Mouse (Mus musculus): ENCODE measurements around the gene Gprc5c.

The Gprc5c gene

DNA sequence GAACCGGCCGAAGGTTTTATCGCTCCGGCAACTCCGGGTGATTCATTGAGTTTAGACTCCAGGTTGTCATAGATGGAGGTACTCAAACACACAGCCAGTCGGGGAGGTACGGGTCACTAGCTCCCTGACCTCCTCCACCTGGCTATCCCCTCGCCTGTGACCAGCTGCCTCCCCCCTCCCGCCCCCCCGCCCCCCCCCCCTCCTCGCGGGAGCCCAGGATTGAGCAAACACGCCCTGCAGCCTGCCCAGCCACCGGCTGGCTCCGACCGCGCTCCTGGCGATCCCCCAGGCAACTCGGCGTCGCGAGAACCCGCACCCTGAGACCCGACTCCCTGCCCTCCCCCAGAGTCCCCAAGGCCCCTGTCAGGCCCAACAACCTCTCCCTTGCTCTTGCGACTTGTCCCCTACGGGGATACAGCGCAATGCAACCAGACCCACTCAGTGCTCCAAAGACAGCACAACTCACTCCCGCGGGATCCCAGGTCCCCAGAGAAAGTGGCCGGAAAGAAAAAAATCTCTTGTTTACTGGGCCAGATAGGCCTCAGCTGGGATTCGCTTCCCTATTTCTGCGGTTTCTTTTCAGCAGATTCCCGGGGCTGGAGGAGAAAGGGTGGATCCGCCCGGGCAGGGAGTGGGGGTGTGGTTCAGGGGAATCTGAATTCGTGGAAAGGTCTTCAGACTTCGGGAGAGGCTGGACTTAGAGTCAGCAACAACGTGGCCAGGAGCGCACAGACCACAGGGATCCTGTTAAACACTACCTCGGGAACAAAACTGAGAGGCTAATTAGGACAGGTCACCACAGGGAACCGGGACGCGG, at the start of gene Gprc5c:
Gprc5c (plus strand) TSS at position 701 of the 817 bp plus-strand sequence.
- peak; percentile 91 for DNase-seq

DNA sequence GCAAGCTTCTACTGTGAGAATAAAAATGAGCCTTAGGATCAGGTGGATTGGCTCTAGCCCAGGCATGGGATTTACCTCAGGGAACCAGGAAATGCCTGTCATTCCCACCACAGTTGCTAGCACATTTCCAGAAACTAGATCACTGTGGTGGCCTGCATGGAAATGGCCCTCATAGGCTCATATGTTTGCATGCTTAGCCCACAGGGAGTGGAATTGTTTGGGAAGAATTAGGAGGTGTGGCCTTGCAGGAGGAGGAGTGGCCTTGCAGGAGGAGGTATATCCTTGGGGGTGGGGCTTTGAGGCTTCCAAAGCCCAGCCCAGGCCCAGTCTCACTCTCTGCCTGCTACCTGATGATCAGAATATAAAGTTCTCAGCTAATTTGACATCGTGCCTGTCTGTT, 49.0 kb upstream of the Gprc5c start:
- DNase-seq: no peak

DNA sequence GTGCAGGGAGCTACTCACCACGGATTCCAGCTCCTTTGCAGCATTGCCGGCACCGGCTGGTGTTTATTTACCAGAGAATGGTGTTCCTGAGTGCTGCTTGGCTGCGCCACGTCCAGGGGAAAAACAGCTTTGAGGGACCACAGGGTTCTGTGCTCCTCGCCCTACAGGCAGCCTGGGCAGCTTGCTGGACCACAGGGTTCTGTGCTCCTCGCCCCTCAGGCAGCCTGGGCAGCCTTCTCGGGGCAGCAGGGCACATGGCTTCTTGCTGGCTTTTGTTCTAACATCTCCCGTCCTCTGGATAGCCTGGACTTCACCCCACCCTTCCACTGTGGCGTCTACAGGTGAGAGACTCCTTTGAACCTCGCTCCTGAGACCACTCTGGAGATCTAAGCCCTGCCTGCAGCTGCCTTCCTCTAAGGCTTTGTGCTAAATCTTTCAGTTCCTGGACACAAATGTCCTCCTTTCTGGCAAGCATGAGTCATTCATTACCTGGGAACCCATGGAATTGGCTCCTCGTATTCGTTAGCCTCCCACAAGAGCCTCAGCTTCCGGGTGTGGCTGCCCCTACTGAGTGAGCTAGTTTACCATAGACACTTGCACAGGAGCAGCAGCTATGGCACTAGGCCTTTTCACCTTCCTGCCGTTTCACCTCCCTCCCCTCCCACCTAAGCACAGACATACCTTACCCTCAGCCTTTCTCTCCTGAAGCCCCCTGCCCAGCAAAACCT, 48.2 kb upstream of the Gprc5c start:
- DNase-seq: no peak

DNA sequence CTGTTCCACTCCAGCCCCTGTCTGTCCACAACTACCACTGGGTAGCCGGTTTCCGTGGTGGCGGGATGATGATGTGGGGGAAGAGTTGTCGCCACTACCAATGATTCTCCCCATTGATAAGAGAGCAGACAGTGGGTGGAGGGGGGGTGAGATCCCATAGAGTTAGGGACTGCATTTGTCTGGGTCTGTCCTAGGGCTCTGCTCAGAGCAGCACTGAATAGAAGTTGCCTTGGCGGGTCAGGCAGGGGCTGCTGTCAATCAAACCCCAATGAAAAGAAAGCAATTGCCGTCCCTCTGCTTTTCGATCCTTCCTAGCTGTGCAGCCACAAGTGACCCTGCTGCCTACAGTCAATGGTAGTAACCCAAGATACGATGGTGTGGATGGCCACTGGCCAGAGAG, 47.0 kb upstream of the Gprc5c start:
- no peak for DNase-seq

DNA sequence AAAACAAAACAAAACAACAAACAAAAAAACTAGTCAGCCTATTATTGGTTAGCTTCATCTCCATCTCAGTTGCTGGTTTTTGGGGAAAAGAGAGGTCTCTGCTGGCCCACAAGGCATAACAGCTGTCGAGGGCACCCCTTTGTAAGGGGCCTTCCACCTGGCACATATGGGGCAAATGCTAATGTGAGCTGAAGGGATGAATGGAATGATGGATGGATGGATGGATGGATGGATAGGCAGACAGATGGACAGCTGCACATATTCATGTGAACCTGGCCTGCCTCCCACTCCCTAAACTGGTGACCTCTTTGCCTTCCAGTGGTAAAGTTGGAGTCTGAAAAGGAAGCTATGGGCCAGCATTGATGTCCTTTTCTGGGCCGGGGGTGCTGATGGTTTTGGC, 43.9 kb upstream of the Gprc5c start:
- no peak for DNase-seq

DNA sequence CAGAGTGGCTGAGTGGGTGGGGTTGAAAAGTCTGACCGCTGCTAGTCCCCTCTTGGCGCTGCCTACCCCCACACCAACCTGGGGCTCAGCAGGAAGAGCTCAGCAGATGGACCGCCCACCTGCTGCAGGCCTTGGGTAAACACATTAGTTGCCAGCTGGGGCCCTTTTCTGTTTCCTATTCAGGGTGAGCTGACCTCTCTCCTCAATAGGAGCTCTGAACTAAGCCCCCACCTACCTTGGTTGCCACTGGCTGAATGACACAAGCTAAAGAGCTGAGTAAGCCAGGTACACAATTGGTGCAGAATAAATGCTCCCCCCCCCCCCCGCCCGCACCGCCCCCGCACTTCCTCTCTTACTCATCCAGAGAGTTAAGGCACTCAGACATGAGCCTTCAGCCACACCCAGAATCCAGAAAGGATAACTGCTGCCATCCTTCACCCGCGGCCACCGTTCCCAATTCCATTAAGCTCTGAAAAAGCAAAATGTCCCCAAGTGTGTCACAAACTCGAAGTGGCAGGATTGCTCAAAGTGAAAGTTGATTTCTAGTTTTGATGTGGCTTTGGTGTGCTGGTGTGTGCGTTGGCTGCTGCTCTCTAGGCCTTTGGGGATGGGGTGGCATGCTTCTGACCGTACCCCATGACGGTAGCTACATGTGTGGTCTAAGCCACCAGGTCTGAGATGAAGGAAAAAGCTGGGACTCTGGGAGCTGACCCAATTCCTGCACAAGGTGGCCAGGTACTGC, 43.1 kb upstream of the Gprc5c start:
- no peak for DNase-seq

DNA sequence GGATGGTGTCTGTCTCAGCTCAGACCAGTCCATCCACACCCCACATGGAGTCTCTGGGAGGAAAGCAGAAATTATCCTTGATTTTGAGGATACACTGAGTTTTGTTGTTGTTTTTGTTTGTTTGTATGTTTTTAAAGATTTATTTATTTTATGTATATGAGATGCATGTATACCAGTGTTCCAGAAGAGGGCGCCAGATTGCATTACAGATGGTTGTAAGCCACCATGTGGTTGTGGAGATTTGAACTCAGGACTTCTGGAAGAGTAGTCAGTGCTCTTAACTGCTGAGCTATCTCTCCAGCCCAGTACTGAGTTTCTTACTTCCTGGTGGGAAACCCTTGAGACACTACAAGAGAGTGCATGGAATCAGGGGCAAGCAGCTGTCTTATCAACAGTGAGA, 41.6 kb upstream of the Gprc5c start:
- no peak for DNase-seq

DNA sequence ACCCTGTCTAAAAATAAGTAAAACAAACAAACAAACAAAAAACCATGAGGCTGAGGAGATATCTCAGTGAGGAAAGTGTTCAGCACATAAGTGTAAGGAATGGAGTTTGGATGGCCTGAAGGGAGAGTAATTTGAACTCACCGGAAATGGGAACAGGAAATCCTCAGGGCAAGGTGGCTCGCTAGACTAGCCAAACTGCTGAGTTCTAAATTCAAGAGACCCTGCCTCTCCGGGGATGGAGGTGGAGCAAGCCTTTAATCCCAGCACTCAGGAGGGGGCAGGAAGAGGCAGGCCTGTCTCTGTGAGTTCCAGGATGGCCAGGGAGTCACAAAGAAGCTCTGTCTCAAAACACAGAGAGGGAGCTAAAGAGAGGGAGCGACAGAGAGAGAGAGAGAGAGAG, 40.6 kb upstream of the Gprc5c start:
- no peak for DNase-seq

DNA sequence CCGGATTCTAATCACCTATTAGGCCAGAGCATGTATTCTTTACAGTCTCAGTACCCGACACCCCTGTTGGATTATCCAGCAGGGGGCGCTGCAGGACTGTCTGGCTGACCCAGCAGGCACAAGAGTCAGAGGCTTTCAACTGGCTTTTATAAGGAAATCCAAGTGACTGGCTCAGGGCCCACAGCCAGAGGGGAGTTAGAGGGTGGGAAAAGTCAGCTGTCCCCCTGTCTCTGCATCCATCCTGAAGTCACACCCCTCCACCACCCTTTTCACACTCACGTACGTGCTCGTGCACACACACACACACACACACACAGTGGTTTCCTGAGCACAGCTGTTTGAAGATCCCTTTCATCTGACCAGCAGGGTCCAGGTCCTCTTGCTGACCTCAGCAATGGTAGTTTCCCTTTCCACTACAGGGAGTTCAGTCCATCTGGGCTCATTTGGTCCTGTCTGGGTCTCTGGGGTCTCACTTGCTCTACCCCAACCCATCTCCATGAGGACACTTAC, 38.2 kb upstream of the Gprc5c start:
- peak; percentile 93 for DNase-seq

DNA sequence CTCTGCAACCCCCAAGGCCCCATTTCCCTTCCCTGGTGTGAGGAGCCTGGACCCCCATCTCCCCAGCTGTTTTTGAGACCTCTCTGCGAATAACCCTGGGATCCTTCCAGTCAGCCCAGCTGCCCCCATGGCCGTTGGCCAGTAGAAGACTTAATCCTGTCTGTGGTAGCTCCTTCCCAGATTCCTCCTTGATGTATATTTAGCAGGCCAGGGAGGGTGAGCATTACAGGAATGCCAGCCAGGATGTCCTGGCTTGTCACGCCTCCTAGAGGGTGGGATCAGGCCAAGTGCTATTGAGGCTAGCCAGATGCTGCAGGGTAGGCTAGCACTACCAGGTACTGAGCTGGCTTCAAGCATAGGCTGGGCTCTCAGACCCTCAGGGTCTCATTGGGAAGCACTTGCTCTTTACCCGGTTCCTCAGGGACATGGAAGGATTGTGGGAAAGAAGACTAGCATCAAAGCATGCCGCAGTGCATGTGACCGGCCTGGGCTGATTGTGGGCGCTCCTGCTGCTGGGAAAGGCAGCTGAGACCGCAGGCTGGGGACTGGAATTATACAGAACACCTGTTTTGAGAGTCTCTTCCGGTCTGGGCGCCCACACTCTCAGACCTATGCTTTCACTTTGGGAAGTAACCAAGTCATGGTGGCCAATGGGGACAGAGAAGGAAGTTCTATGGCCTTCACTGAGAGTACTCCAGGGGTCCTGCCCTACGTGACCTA, 35.9 kb upstream of the Gprc5c start:
- DNase-seq: no peak

DNA sequence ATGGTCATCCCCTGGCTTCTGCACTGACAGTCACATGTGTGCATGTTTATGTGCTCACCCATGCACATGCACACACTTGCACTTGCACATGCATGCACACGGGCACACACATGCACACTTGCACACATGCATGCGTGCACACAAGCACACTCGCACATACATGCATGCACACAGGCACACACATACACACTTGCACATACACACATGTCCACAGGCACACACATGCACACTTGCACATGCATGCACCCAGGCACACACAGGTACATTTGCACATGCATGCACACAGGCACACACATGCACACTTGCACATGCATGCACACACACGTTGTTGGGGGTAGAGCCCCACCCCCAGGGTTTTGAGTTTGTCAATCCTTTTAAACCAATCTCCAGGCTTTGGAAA, 34.0 kb upstream of the Gprc5c start:
- DNase-seq: no peak

DNA sequence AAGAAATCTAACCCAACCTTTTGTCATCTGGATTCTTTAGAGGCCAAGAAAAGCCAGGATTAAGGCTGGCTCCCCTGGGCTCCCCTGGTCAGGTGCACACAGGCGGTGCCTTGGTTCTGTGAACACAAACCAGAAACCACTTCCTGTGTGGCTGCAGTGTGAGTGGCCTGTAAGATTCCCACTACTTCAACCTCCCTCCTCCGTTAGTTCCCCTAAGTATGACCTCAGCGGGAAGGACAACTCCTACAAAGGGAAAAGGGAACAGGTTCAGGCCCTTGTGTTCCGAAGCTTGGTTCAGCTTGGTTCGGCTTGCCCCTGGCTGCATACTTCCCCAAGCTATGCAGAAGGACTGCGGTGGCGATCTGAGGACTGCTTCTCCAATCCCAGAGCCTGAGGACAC, 32.8 kb upstream of the Gprc5c start:
- no peak for DNase-seq

DNA sequence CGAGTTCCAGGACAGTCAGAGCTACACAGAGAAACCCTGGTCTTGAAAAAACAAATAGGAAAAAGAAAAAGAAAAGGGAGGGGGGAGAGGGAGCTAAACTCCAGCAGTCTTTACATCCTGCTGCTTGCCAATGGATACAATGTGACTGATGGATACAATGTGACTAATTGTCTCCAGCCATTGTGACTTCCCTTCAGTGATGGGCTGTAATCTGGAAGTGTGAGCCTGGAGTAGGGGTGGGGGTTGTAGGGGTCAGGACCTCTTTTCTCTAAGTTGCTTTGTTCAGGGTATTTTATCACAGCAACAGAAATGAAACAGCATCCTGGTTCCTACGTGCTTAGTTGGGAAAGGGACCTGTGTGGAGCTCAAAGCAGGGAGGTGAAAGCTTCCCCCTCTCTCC, 31.8 kb upstream of the Gprc5c start:
- no peak for DNase-seq

DNA sequence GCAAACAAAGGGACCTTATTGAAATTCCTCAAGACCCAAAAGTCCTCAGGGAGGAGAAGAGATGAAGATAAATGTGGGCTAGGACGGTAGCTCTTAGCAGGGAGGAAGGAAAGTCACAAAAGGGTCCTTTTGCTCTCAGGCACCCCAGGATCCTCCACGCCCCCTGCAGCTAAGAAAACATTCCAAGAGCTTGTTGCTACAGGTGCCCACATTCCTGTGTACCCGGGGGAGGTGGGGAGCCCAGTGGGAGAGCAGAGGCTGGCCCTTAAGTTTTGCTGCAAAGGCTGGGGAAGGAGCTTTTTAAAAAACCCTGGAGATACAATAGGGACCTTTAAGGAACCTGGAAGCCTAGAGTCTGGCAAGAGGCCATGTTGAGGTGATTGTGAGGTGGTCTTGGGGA, 30.5 kb upstream of the Gprc5c start:
- no peak for DNase-seq

DNA sequence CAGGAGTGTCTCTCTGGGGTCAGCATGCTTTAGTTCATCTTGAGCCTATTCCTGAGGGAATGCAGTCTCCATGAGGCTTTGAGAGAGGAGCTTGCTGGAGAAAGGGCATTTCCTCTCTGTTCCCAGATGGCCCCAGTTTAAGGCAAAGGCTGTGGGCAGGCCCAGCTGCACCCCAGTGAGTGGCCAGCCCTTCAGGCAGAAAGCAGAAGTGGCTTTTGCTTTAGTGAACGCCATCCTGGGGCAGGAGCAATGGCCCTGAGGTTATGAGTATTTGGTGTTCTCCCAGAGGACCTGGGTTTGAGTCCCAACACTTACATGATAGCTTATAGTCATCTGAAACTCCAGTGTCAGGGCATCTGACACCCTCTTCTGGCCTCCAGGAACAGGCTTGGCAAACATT, 29.6 kb upstream of the Gprc5c start:
- DNase-seq: no peak

DNA sequence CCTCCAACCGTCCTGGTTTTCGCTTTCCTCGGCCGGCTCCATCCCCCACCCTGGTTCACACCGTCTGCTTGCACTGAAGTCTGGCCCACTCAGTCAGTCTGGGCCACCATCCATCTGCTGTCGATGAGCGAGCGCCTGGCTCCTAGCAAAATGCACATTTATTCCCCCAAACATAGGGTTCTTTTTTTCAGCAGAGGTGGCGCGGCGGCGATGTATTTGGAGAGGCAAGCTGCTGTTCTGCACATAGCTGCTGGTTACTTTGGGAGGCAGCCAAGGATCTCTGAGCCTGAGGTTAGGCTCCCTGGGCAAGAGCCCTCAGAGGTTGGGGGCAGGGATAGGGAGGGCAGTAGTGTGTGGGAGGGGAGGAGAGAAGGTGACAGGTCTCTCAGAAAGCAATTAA, 28.2 kb upstream of the Gprc5c start:
- peak; percentile 83 for DNase-seq

DNA sequence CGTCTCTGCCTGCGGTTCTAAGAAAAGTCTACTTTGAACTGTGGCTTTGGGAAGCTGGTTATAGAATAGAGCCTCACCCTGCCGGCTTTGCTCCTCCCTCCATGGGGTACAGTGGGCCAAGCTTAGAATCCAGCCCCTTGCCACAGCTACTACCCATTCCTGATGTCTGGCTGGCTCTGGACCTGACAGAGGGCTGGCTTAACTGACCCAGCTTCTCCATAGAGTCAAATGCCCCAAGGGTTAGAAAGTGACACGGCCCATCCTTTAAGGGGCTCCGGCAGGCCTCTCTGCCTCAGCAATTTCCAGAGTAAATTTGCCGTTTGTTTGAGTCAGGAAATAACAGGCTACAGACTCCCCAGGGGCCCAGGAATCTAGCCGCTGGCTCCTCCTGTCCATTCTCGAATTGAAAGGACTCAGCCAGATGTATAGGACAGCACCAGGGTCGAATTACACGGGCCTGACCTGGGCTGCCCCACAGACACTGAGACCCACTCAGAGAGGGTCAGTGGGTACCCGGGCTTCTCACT, 27.7 kb upstream of the Gprc5c start:
- no peak for DNase-seq

DNA sequence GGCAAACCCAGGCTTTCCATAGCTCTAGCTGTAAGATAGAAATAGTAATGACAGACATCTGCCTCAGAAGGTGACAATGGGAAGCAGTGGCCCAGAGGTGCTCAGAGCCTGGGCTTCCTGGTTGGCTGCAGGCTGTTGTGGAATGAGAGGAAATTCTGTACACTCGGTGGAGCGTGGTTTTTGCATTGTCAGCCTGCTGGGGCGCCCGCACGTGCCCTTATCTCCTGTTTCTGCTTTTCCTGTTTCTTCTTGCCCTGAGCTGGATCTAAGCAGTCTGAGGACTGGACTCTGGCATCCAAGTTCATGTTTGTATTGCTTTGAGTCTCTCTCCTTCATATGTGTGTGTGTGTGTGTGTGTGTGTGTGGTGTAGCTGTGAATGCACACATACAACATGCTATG, 24.3 kb upstream of the Gprc5c start:
- DNase-seq: peak; percentile 90

DNA sequence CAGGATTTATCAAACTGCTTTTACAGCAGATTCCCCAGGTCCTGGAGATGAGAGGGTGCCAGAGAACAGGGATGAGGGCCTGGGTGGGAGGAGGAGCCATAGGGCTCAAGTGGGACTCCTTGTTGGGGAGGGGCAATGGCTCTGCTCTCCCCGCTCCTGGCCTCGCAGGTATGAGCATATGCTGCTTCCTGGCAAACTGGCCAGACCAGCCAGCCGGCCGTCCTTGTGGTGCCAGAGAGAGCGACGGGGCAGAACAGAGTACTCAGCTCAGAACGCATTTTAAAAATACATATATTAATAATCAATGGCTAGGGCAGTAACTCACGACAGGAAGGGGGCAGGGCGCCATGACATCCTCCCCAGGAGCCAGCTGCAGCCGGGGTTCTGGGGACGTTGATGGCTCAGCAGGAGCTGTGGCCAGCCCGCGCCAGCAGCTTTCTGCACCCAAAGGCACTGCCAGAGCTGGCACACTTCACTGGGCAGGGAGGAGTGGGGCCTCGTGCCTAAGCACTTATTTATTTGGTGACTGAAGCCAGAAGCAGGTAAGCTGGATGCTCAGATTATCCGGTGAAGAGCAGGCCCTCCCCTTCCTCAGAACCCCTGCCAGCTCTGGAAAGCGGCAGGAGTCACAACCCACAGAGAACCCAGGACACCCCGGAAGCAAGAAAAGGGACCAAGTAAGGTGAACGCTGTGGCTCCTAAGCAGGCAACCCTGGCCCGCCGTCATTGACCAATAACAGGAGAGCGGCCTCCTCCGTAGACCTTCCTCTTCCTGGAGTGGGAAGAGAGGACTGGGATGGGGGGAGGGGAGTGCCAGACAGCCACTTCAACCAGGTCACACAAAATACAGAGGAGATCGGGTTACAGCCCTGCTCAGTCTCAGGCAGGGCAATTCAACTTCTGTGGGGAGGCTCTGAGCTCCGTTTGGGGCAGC, 21.2 kb upstream of the Gprc5c start:
- DNase-seq: peak; percentile 92

DNA sequence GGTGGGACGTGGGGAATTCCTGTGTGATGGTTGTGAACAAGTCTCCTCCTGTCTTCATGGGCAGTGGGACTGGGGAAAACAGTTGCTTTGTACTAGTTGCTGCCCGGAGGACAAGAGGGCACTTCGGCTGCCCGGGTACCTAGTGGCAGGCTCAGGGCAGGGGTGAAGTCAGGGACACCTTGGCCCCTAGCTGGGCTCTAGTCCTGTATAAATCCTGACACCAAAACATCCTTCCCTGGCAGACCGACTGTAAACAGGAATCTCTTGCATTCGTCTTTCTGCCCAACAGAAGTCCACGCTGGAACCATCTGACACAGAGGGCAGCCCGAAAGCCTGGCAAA, 20.5 kb upstream of the Gprc5c start:
- peak; percentile 76 for DNase-seq

DNA sequence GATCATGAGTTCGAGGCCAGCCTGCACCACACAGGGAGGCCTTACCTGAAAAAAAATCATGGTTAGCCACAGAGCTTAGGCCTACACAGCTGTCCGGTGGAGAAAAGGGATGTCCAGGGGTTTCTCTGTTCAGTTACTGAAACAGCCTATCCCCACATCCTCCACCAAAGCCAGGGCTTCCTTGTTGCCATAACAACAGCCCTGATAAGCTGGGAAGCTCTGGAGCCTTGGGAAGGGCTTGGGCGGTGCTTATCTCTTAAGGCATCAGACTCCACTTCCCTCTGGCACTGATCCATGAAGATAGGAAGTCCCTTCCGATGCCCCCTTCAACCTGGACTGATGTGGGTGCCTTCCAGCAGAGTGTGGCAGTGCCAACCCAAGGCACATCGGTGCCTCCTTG, 17.8 kb upstream of the Gprc5c start:
- DNase-seq: no peak
